Mouse (Mus musculus): ENCODE data around the gene Phldb3.

DNA sequence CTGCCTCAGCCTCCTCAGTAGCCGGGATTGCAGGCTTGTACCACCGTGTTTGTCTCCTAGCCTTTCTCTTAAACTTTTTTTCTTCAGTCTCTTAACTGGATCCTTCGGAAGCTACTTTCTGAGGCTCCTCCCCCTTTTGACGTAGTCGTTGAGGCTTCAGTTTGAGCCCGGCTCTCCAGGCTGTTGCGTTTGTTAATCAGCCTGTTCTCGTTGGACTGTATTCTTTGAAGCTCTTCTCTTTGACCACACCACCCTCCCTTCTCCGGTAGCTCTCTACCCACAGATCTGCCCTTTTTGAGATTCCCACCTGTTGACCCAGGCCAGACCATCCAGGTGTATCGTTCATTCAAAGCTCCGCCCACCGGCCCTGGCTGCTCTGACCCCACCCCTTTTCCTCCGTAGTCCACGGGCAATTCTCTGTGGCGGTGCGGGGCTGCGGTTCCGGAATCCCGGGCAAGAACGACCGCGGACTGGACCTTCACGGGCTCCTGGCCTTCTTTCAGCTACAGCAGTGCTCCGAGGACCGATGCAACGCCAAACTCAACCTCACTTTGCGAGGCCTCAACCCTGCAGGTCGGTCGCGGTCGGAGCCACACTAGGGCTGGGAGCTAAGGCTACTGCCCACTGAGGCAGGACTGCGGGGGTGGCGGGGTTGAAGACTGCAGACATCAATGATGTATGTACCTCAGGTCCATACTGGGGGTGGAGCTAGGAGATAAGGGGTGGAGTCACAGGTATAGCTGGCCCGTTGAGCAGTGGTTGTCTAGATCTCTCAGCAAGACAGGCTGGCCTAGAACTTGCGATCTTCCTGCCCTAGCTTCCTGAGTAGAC lies 27.7 kb downstream of the Phldb3 start:
- TF ChIP-seq CTCF (conservative IDR thresholded peaks at IDR 0.05; ENCODE audit: low read length) (no peak), POU5F1 (IDR thresholded peaks at IDR 0.05; ENCODE audit: borderline replicate concordance, low read length) (no peak)
